Mouse (Mus musculus): Measurements from ENCODE around the gene Gm42791. TPM values are rescaled to one million over a fixed set of nuclear protein-coding genes. Genes with fewer than 3 reads are reported as not detected.
A peak's percentile ranks its signal among the peaks of the same experiment; 100 is the strongest.

Gm42791 gene
- polyA plus RNA-seq, 1 experiment = not detected

- Histone ChIP-seq H3K27ac (ENCODE audit: control insufficient read depth, insufficient read depth, low read depth, low read length) (no peak overlapping the region), H3K4me1 (ENCODE audit: control insufficient read depth, insufficient read depth, low read length) (no peaks in the 10 kb centered on the region), H3K27me3 (ENCODE audit: control insufficient read depth, insufficient read depth, low read length) (no peaks in the 10 kb centered on the region), H3K4me3 (ENCODE audit: control insufficient read depth, low read depth, low read length) (no peak overlapping the region), H3K36me3 (ENCODE audit: control insufficient read depth, insufficient read depth, low read length) (peaks cover 3% of the 10 kb centered on the region; the same call in 1 of the 2 replicates)
- TF ChIP-seq POLR2A (IDR thresholded peaks at IDR 0.05; ENCODE audit: control insufficient read depth, low read depth, low read length) = no peak
- TF ChIP-seq CTCF (IDR thresholded peaks at IDR 0.05; ENCODE audit: control insufficient read depth, insufficient read depth, insufficient replicate concordance, low read depth, low read length) = no peak
These were observed 106.9 kb downstream of the Gm42791 start for GRCm38 (mm10) chr5:148888032-148888431.

- TF ChIP-seq CTCF (IDR thresholded peaks at IDR 0.05; ENCODE audit: control insufficient read depth, insufficient read depth, insufficient replicate concordance, low read depth, low read length) = no peak
- TF ChIP-seq POLR2A (IDR thresholded peaks at IDR 0.05; ENCODE audit: control insufficient read depth, low read depth, low read length) = peak; percentile 32; the same call in 1 of the 2 replicates
- Histone ChIP-seq H3K4me3 (ENCODE audit: control insufficient read depth, low read depth, low read length) (peak overlapping the region; percentile 75), H3K27ac (ENCODE audit: control insufficient read depth, insufficient read depth, low read depth, low read length) (no peak overlapping the region), H3K27me3 (ENCODE audit: control insufficient read depth, insufficient read depth, low read length) (no peaks in the 10 kb centered on the region), H3K36me3 (ENCODE audit: control insufficient read depth, insufficient read depth, low read length) (peaks cover 2% of the 10 kb centered on the region; the same call in 1 of the 2 replicates), H3K4me1 (ENCODE audit: control insufficient read depth, insufficient read depth, low read length) (no peaks in the 10 kb centered on the region)
These were observed 108.9 kb downstream of the Gm42791 start for GRCm38 (mm10) chr5:148885821-148886609.

GRCm38 (mm10) chr5:148883671-148884070 is 111.3 kb downstream of the Gm42791 start:
- no peak for TF ChIP-seq POLR2A (IDR thresholded peaks at IDR 0.05; ENCODE audit: control insufficient read depth, low read depth, low read length)
- no peak for TF ChIP-seq CTCF (IDR thresholded peaks at IDR 0.05; ENCODE audit: control insufficient read depth, insufficient read depth, insufficient replicate concordance, low read depth, low read length)
- Histone ChIP-seq H3K27me3 (ENCODE audit: control insufficient read depth, insufficient read depth, low read length) (no peaks in the 10 kb centered on the region), H3K27ac (ENCODE audit: control insufficient read depth, insufficient read depth, low read depth, low read length) (no peak overlapping the region), H3K4me1 (ENCODE audit: control insufficient read depth, insufficient read depth, low read length) (no peaks in the 10 kb centered on the region), H3K4me3 (ENCODE audit: control insufficient read depth, low read depth, low read length) (no peak overlapping the region), H3K36me3 (ENCODE audit: control insufficient read depth, insufficient read depth, low read length) (peaks cover 2% of the 10 kb centered on the region; the same call in 1 of the 2 replicates)

- Histone ChIP-seq H3K4me1 (ENCODE audit: control insufficient read depth, insufficient read depth, low read length) (no peaks in the 10 kb centered on the region), H3K27me3 (ENCODE audit: control insufficient read depth, insufficient read depth, low read length) (no peaks in the 10 kb centered on the region), H3K4me3 (ENCODE audit: control insufficient read depth, low read depth, low read length) (no peak overlapping the region), H3K36me3 (ENCODE audit: control insufficient read depth, insufficient read depth, low read length) (peaks cover 2% of the 10 kb centered on the region), H3K27ac (ENCODE audit: control insufficient read depth, insufficient read depth, low read depth, low read length) (no peak overlapping the region)
- no peak for TF ChIP-seq POLR2A (IDR thresholded peaks at IDR 0.05; ENCODE audit: control insufficient read depth, low read depth, low read length)
- peak; percentile 17; the same call in 1 of the 2 replicates for TF ChIP-seq CTCF (IDR thresholded peaks at IDR 0.05; ENCODE audit: control insufficient read depth, insufficient read depth, insufficient replicate concordance, low read depth, low read length)
These were observed 115.7 kb downstream of the Gm42791 start for GRCm38 (mm10) chr5:148879218-148879617.

- Histone ChIP-seq H3K27ac (ENCODE audit: control insufficient read depth, insufficient read depth, low read depth, low read length) (no peak overlapping the region), H3K27me3 (ENCODE audit: control insufficient read depth, insufficient read depth, low read length) (no peaks in the 10 kb centered on the region), H3K4me1 (ENCODE audit: control insufficient read depth, insufficient read depth, low read length) (peaks cover 3% of the 10 kb centered on the region; the same call in 1 of the 2 replicates), H3K4me3 (ENCODE audit: control insufficient read depth, low read depth, low read length) (no peak overlapping the region), H3K36me3 (ENCODE audit: control insufficient read depth, insufficient read depth, low read length) (peaks cover 2% of the 10 kb centered on the region)
- no peak for TF ChIP-seq POLR2A (IDR thresholded peaks at IDR 0.05; ENCODE audit: control insufficient read depth, low read depth, low read length)
- no peak for TF ChIP-seq CTCF (IDR thresholded peaks at IDR 0.05; ENCODE audit: control insufficient read depth, insufficient read depth, insufficient replicate concordance, low read depth, low read length)
These were observed 121.8 kb downstream of the Gm42791 start for GRCm38 (mm10) chr5:148873116-148873515.

- Histone ChIP-seq H3K4me3 (ENCODE audit: control insufficient read depth, low read depth, low read length) (no peak overlapping the region), H3K27me3 (ENCODE audit: control insufficient read depth, insufficient read depth, low read length) (no peaks in the 10 kb centered on the region), H3K27ac (ENCODE audit: control insufficient read depth, insufficient read depth, low read depth, low read length) (no peak overlapping the region), H3K4me1 (ENCODE audit: control insufficient read depth, insufficient read depth, low read length) (peaks cover 11% of the 10 kb centered on the region), H3K36me3 (ENCODE audit: control insufficient read depth, insufficient read depth, low read length) (no peaks in the 10 kb centered on the region)
- TF ChIP-seq CTCF (IDR thresholded peaks at IDR 0.05; ENCODE audit: control insufficient read depth, insufficient read depth, insufficient replicate concordance, low read depth, low read length) (no peak), POLR2A (IDR thresholded peaks at IDR 0.05; ENCODE audit: control insufficient read depth, low read depth, low read length) (no peak)
These were observed 125.4 kb downstream of the Gm42791 start for GRCm38 (mm10) chr5:148869583-148869982.

- TF ChIP-seq CTCF (IDR thresholded peaks at IDR 0.05; ENCODE audit: control insufficient read depth, insufficient read depth, insufficient replicate concordance, low read depth, low read length) (no peak), POLR2A (IDR thresholded peaks at IDR 0.05; ENCODE audit: control insufficient read depth, low read depth, low read length) (no peak)
- peak overlapping the region; percentile 23 for H3K4me3 ChIP-seq (ENCODE audit: control insufficient read depth, low read depth, low read length)
- H3K36me3 ChIP-seq (ENCODE audit: control insufficient read depth, insufficient read depth, low read length) = no peaks in the 10 kb centered on the region
- H3K27ac ChIP-seq (ENCODE audit: control insufficient read depth, insufficient read depth, low read depth, low read length) = no peak overlapping the region
- H3K4me1 ChIP-seq (ENCODE audit: control insufficient read depth, insufficient read depth, low read length) = peaks cover 11% of the 10 kb centered on the region
- H3K27me3 ChIP-seq (ENCODE audit: control insufficient read depth, insufficient read depth, low read length) = no peaks in the 10 kb centered on the region
These were observed 127.2 kb downstream of the Gm42791 start for GRCm38 (mm10) chr5:148867766-148868165.

All from testis, adult 2 months (tissue).